Mouse (Mus musculus) neural tube, embryonic 14.5 days (tissue): ENCODE results near the gene Fgfr2. TPM values are rescaled to one million over a fixed set of nuclear protein-coding genes. Genes with fewer than 3 reads are reported as not detected.

Experiments used
- ATAC-seq: fragments of 200-750 bp; cut with Nextera tagmentation; 2 replicates; pipeline ENCODE4 v1.8.0; 2017; ENCODE audit warnings: low read depth, mild to moderate bottlenecking, moderate TSS enrichment, moderate library complexity
- H3K27ac ChIP-seq: fragments of 300-500 bp; sonication (generic); 2 replicates; pipeline ENCODE4 v1.5.1; 2014; ENCODE audit warnings: low read depth, mild to moderate bottlenecking, control low read depth, low read length, moderate library complexity, mixed read lengths
- H3K27me3 ChIP-seq: fragments of 300-500 bp; sonication (generic); 2 replicates; pipeline ENCODE4 v1.6.1; 2014; ENCODE audit warnings: low read length; ENCODE audit not compliant: control insufficient read depth, insufficient read depth
- H3K36me3 ChIP-seq: fragments of 300-500 bp; sonication (generic); 2 replicates; pipeline ENCODE4 v1.6.1; 2014; ENCODE audit warnings: low read length, mixed read lengths; ENCODE audit not compliant: control insufficient read depth, insufficient read depth
- H3K4me1 ChIP-seq: fragments of 300-500 bp; sonication (generic); 2 replicates; pipeline ENCODE4 v1.6.1; 2014; ENCODE audit warnings: low read length; ENCODE audit not compliant: control insufficient read depth, insufficient read depth
- H3K4me2 ChIP-seq: fragments of 300-500 bp; sonication (generic); 2 replicates; pipeline ENCODE4 v1.6.1; 2014; ENCODE audit warnings: mild to moderate bottlenecking, low read depth, low read length, control low read depth
- H3K4me3 ChIP-seq: fragments of 300-500 bp; sonication (generic); 2 replicates; pipeline ENCODE4 v1.5.1; 2014; ENCODE audit warnings: low read depth, low read length, control low read depth, mixed read lengths
- H3K9ac ChIP-seq: fragments of 300-500 bp; sonication (generic); replicated peaks from 2 replicates; pipeline ENCODE4 v1.6.1; 2014; ENCODE audit warnings: low read depth, mild to moderate bottlenecking, control low read depth, low read length, mixed read lengths
- H3K9me3 ChIP-seq: fragments of 300-500 bp; sonication (generic); 2 replicates; pipeline ENCODE4 v1.6.1; 2016; ENCODE audit warnings: low read length; ENCODE audit not compliant: control insufficient read depth
- WGBS: fragments of 180-500 bp; shearing (Covaris S2); extraction: QIAGEN DNeasy Blood & Tissue Kit; methylation state at CpG from one replicate; pipeline ENCODE4 v1.1.7; 2014; 5-methylcytosine and 5-hydroxymethylcytosine counted together
- polyA plus RNA-seq: library from polyadenylated mRNA; unstranded; fragments of >200 nt; fragmentation: Nextera tagmentation; extraction: Ambion mirVana; gene quantifications from 2 replicates; pipeline ENCODE4 v1.2.1, GENCODE M21; 2014

Gene Fgfr2
- polyA plus RNA-seq, 1 experiment from 2014 or later = 28.1 TPM

GRCm38 (mm10) chr7:133044721-133045120 lies 78.4 kb downstream of the Fgfr2 start:
- H3K4me3 ChIP-seq = no peak overlapping the region
- no peaks in the 10 kb centered on the region for H3K27me3 ChIP-seq
- H3K36me3 ChIP-seq = no peaks in the 10 kb centered on the region
- WGBS = 15% methylated on average over 4 of the region's 4 CpGs
- H3K9me3 ChIP-seq = no peaks in the 10 kb centered on the region
- no peak for ATAC-seq
- no peak overlapping the region for H3K9ac ChIP-seq
- H3K4me1 ChIP-seq = 0 out of 2 replicates have a peak, but pooled peaks cover 8% of the 10 kb centered on the region
- H3K27ac ChIP-seq = no peak overlapping the region
- H3K4me2 ChIP-seq = no peak overlapping the region

GRCm38 (mm10) chr7:133041784-133042183 lies 81.4 kb downstream of the Fgfr2 start:
- H3K36me3 ChIP-seq = no peaks in the 10 kb centered on the region
- H3K9me3 ChIP-seq = no peaks in the 10 kb centered on the region
- no peak overlapping the region for H3K4me2 ChIP-seq
- H3K4me1 ChIP-seq = peaks cover 16% of the 10 kb centered on the region; the same call in 1 of the 2 replicates
- no peak for ATAC-seq
- H3K27ac ChIP-seq = no peak overlapping the region
- H3K27me3 ChIP-seq = no peaks in the 10 kb centered on the region
- WGBS = 89% methylated on average over 3 of the region's 3 CpGs
- H3K4me3 ChIP-seq = no peak overlapping the region
- no peak overlapping the region for H3K9ac ChIP-seq

- H3K9me3 ChIP-seq = no peaks in the 10 kb centered on the region
- H3K36me3 ChIP-seq = no peaks in the 10 kb centered on the region
- no peak for ATAC-seq
- no peak overlapping the region for H3K9ac ChIP-seq
- no peak overlapping the region for H3K4me3 ChIP-seq
- H3K27ac ChIP-seq = no peak overlapping the region
- peaks cover 16% of the 10 kb centered on the region; the same call in 1 of the 2 replicates for H3K4me1 ChIP-seq
- WGBS = 86% methylated on average over 3 of the region's 3 CpGs
- H3K4me2 ChIP-seq = no peak overlapping the region
- no peaks in the 10 kb centered on the region for H3K27me3 ChIP-seq
Measured at GRCm38 (mm10) chr7:133040688-133041345, 82.3 kb downstream of the Fgfr2 start.

- 83% methylated on average over 3 of the region's 3 CpGs for WGBS
- no peak for ATAC-seq
- no peaks in the 10 kb centered on the region for H3K27me3 ChIP-seq
Measured at GRCm38 (mm10) chr7:133039556-133040255, 83.4 kb downstream of the Fgfr2 start.

GRCm38 (mm10) chr7:133037618-133038017 lies 85.5 kb downstream of the Fgfr2 start:
- Histone ChIP-seq H3K36me3 (no peaks in the 10 kb centered on the region), H3K4me1 (peaks cover 20% of the 10 kb centered on the region; the same call in 1 of the 2 replicates), H3K27ac (no peak overlapping the region), H3K9ac (no peak overlapping the region), H3K4me3 (no peak overlapping the region), H3K27me3 (no peaks in the 10 kb centered on the region), H3K9me3 (no peaks in the 10 kb centered on the region), H3K4me2 (no peak overlapping the region)
- WGBS = 48% methylated on average over 4 of the region's 4 CpGs
- ATAC-seq = no peak

More at GRCm38 (mm10) chr7:133039556-133040255, 83.4 kb downstream of the Fgfr2 start:
- Histone ChIP-seq H3K4me1 (peaks cover 17% of the 10 kb centered on the region; the same call in 1 of the 2 replicates), H3K36me3 (no peaks in the 10 kb centered on the region), H3K4me2 (no peak overlapping the region), H3K4me3 (no peak overlapping the region), H3K9ac (no peak overlapping the region), H3K9me3 (no peaks in the 10 kb centered on the region), H3K27ac (no peak overlapping the region)

- Histone ChIP-seq H3K4me1 (peaks cover 20% of the 10 kb centered on the region; the same call in 1 of the 2 replicates), H3K27ac (no peak overlapping the region)
Measured at GRCm38 (mm10) chr7:133037217-133037616, 85.9 kb downstream of the Fgfr2 start.

GRCm38 (mm10) chr7:133035901-133036300 lies 87.2 kb downstream of the Fgfr2 start:
- no peak overlapping the region for H3K4me2 ChIP-seq
- no peaks in the 10 kb centered on the region for H3K27me3 ChIP-seq
- H3K4me1 ChIP-seq = peaks cover 20% of the 10 kb centered on the region; the same call in 1 of the 2 replicates
- no peak overlapping the region for H3K9ac ChIP-seq
- H3K9me3 ChIP-seq = no peaks in the 10 kb centered on the region
- no peaks in the 10 kb centered on the region for H3K36me3 ChIP-seq
- ATAC-seq = no peak
- no peak overlapping the region for H3K4me3 ChIP-seq
- no peak overlapping the region for H3K27ac ChIP-seq

More at GRCm38 (mm10) chr7:133037217-133037616, 85.9 kb downstream of the Fgfr2 start:
- 24% methylated on average over 5 of the region's 5 CpGs for WGBS
- H3K9ac ChIP-seq = no peak overlapping the region
- H3K4me3 ChIP-seq = no peak overlapping the region
- no peaks in the 10 kb centered on the region for H3K9me3 ChIP-seq
- H3K27me3 ChIP-seq = no peaks in the 10 kb centered on the region
- H3K4me2 ChIP-seq = no peak overlapping the region
- no peaks in the 10 kb centered on the region for H3K36me3 ChIP-seq
- no peak for ATAC-seq

GRCm38 (mm10) chr7:133032589-133033203 lies 90.5 kb downstream of the Fgfr2 start:
- H3K27me3 ChIP-seq = no peaks in the 10 kb centered on the region
- H3K4me3 ChIP-seq = no peak overlapping the region
- H3K27ac ChIP-seq = no peak overlapping the region
- H3K9me3 ChIP-seq = no peaks in the 10 kb centered on the region
- peaks cover 14% of the 10 kb centered on the region; the same call in 1 of the 2 replicates for H3K4me1 ChIP-seq
- WGBS = 36% methylated on average over 9 of the region's 9 CpGs
- ATAC-seq = peak; percentile 70; the same call in 1 of the 2 replicates
- no peak overlapping the region for H3K9ac ChIP-seq
- H3K36me3 ChIP-seq = no peaks in the 10 kb centered on the region
- no peak overlapping the region for H3K4me2 ChIP-seq
